Mouse (Mus musculus) erythroid progenitor cell, adult 5-6 weeks (primary cell): Measurements from ENCODE around the gene Mrpl1. TPM values are rescaled to one million over a fixed set of nuclear protein-coding genes. Genes with fewer than 3 reads are reported as not detected.

Experiments
- ATAC-seq: replicated peaks from 2 replicates; pipeline ENCODE4 v1.8.0; 2016; ENCODE audit warnings: moderate number of reproducible peaks, mild to moderate bottlenecking, moderate TSS enrichment, inconsistent platforms; ENCODE audit not compliant: poor library complexity, low FRiP score, severe bottlenecking
- total RNA-seq, 2 experiments: library from RNA; stranded (forward) in 1 of 2; stranded (reverse) in 1 of 2; fragments of 150-400 nt in 1 of 2; fragments of 186-747, 209-891 nt in 1 of 2; gene quantifications; 2 replicates each; pipeline versions ENCODE4 v1.2.3 to v1.2.4; 2015 to 2017; ENCODE audit warnings: low replicate concordance in 2 of 2

Gene Mrpl1
- total RNA-seq, 2 experiments from 2014 or later, result 7.1 to 10.7 TPM

DNA sequence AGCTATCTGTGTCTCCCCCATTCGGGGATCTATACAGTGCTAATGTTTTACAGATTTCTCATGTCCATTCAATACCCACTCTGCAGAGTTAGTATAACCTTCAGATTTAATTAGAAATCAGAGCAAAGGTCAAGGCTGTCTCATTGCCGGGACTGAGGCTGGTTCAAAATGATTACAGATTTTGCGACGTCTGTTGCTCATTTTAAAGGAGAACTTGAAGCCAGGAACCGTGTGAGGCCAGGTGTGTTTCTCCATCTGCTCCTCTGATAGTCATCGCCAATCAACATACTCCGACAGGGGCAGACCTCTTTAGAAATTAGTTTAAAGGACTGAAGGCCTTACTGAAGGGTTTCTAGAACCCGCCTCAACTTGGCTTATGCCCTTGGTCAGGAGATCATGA is 96.5 kb downstream of the Mrpl1 start:
- no peak for ATAC-seq

DNA sequence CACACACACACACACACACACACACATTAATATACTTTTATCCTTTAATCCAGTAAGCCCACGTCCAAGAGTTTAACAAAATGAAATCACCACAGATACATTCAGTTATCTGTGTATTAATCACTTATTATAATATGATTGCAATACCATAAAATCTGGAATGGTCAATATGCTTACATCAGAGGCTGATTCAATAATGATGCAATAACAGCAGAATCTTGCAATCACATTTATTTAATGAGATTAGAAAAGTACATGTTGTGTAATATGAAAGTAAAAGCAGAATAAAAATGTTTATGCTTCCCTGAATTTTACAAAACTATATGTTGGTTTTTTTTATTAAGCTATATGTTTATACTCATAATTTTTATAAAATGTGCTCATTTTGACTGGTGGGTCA is 97.0 kb downstream of the Mrpl1 start:
- no peak for ATAC-seq

DNA sequence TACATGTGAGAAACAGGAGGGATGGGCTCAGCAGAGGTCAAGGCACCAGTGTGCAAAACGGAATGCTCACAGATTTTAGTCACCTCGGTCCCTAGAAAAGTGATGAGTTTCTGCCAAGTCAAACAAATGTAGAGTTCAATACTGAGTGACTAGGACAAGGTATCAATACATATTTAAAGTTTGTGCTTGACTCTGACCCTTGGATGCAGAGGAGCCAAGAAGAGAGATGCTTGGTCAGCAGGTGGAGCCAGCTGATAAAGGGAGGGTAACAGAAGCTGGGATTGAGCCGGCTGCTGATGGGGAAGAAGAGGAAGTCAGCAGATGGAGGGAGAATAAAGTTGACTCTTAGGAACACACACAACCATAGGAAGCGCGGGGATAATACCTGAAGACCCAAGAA is 97.5 kb downstream of the Mrpl1 start:
- no peak for ATAC-seq

- no peak for ATAC-seq
Measured at GRCm38 (mm10) chr5:96308086-96308485, 98.8 kb downstream of the Mrpl1 start.

DNA sequence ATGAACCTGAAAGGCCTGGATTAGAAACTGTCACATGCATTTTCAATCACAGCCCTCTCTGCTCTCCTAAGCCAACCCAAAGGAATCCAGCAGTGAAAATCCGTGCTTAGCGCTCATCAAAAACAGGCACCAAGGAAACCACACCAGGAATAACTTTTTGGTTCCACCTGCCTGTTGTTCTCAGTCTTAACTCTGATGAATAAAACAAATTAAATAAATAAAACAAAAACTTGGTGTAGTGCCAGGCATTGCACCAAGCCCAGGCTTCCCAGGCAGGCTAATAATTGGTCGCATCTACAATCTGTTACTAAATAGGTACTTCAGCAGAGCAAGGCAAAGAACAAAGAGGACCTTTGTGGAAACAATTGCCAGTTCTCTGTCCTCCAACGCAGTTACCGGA is 99.4 kb downstream of the Mrpl1 start:
- ATAC-seq, result no peak

DNA sequence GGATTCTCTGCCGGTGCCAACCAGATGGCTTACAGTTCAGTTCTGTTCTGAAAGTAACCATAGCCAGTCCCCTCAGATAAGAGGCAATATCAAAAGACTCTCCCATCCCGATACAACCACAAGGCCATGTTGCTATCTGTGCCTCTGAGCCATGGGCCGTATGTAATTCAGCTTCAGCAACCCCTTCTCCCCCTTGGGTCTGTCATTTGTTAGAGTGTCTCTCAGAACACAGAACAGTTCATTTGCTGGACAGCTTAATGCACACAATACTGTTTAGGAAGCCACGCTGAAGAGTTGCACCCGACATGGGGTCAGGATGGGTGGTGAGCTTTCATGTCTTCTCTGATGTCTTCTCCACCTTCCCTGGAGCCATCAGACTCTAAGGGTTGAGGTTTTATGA is 100.3 kb downstream of the Mrpl1 start:
- no peak for ATAC-seq

DNA sequence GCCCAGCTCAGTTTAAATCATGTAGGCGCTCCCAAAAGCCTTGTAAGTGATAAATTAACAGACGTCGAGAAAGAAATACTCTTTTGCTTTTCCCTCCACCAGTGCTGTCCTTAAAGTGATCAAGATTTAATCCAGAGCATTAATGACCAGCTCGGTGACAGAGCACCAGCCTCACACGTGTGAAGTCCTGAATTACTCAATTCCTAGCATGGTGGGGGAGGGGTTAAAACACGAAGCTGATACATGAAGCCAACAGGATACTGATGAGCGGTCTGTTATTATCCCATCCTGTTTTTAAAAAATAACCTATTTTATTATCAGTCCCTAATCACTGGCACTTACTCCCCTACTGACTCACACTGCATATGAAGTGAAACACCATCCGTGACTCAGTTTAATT is 102.4 kb downstream of the Mrpl1 start:
- no peak for ATAC-seq

Other genes with a start within 250 kb of the Mrpl1 start
- gene Cnot6l, start 45.3 kb upstream of the Mrpl1 start, total RNA-seq (2015; ENCODE audit: low replicate concordance), result 18.0 and 20.5 TPM in 2 replicates
- gene Cnot6l, start 45.3 kb upstream of the Mrpl1 start, total RNA-seq (2017; ENCODE audit: low replicate concordance), result 7.0 and 8.0 TPM in 2 replicates
- gene Fras1, start 164.5 kb downstream of the Mrpl1 start, total RNA-seq (2015; ENCODE audit: low replicate concordance), result not detected in 2 replicates
- gene Fras1, start 164.5 kb downstream of the Mrpl1 start, total RNA-seq (2017; ENCODE audit: low replicate concordance), result not detected in 2 replicates